8 mouse cellular contexts compared by ENCODE assay signal in the genomic region with DNA sequence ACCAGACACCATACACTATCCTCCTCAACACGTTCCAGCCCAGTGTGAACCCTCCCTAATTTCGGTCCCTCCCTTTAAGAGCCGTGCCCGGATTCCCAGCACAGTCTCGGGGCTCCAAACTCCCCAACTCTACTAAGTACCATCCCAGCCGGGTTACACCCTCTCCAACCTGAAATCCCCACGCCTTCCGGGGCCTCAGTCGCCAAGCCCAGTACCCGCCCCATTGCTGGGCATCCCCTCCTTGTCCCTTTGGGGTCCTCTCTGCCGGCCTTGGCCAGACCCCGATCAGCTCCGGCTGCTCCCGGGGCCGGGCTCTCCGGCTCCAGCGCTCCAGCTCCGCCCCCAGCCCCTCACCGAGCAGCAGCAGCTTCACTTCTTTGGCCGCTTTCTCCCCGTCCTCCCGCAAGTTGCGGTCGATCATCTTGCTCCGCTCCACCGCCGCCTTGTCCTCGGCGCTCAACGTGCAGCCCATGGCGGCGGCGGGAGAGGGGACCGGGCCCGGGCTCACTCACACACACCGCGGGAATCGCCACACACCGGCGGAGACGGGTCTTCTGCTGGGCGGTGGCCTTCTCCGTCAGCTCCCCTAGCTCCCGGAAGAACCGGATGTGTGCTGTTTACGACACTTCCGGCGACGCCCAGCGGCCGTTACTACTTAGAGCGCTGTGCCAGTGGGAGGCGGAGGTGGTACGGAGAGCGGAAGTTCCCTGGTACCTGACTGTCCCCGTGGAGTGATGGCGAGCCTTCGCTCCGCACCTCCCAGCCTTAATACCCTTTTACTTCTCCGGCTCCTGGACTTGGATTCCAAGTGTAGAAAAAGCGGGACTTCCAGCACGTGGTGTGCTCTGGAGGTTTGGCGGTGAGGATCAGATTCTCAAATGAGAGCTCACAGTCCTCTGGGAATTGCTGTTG. TPM values are rescaled to one million over a fixed set of nuclear protein-coding genes. Genes with fewer than 3 reads are reported as not detected.
DNase-seq lines count a peak whose midpoint lies in the region; ATAC-seq lines count a peak whose summit lies in the region.

A gene (minus strand): TSS at position 613 of the 912 bp plus-strand sequence.

- peak within 1 kb of the TSS; percentile 85 for H3K4me3 ChIP-seq in heart, embryonic 10.5 days
- peak within 1 kb of the TSS; percentile 79 for H3K4me3 ChIP-seq in kidney, embryonic 15.5 days (replicated peaks)

- H3K27me3 ChIP-seq in heart, embryonic 10.5 days (ENCODE audit: insufficient read depth, poor library complexity, severe bottlenecking), result no peaks in the 10 kb centered on the region
- no peaks in the 10 kb centered on the region for H3K27me3 ChIP-seq in kidney, embryonic 15.5 days

- peak; percentile 94 for ATAC-seq in erythroblast, adult 5-6 weeks (replicated peaks; ENCODE audit: low FRiP score, poor library complexity, severe bottlenecking)
- peak; percentile 97 for ATAC-seq in kidney, embryonic 15.5 days (replicated peaks; ENCODE audit: low FRiP score)
- peak; percentile 94 for ATAC-seq in monocyte, adult 5-6 weeks (replicated peaks; ENCODE audit: insufficient number of reproducible peaks, low FRiP score, low TSS enrichment, poor library complexity, severe bottlenecking)

- 0% methylated on average over 63 of the region's 63 CpGs for WGBS in heart, embryonic 10.5 days
- under 1% methylated on average over 63 of the region's 63 CpGs for WGBS in kidney, embryonic 15.5 days

- peak; percentile 92 to 93 for DNase-seq in B cell, adult 2 months
- peak; percentile 97 for DNase-seq in brain, adult 2 months (ENCODE audit: low read depth, low spot score)
- peak; percentile 98 for DNase-seq in heart, embryonic 10.5 days (ENCODE audit: low spot score)
- peak; percentile 95 for DNase-seq in liver
- peak; percentile 90 to 94 for DNase-seq in spleen, postnatal 4 days (ENCODE audit: low spot score in 2 of 2)

- H3K9ac ChIP-seq in kidney, embryonic 15.5 days, result peak within 1 kb of the TSS; percentile 83

- H3K4me1 ChIP-seq in heart, embryonic 10.5 days, result peaks cover 24% of the 10 kb centered on the region
- H3K4me1 ChIP-seq in kidney, embryonic 15.5 days, result peaks cover 27% of the 10 kb centered on the region

- H3K9me3 ChIP-seq in heart, embryonic 10.5 days, result no peaks in the 10 kb centered on the region
- H3K9me3 ChIP-seq in kidney, embryonic 15.5 days (replicated peaks), result no peaks in the 10 kb centered on the region

- peak within 1 kb of the TSS; percentile 85 for H3K4me2 ChIP-seq in kidney, embryonic 15.5 days

- peaks cover 3% of the 10 kb centered on the region; the same call in 1 of the 2 replicates for H3K36me3 ChIP-seq in heart, embryonic 10.5 days
- H3K36me3 ChIP-seq in kidney, embryonic 15.5 days, result peaks cover 15% of the 10 kb centered on the region; the same call in 1 of the 2 replicates

- peak within 1 kb of the TSS; percentile 96 for H3K27ac ChIP-seq in heart, embryonic 10.5 days
- H3K27ac ChIP-seq in kidney, embryonic 15.5 days, result peak within 1 kb of the TSS; percentile 95

RNA-seq across cellular contexts. Expression of the gene that starts here (rescaled TPM):
- 46.8 and 63.4 TPM in 2 replicates for total RNA-seq in erythroblast, adult 5-6 weeks (2015; ENCODE audit: low replicate concordance)
- 38.2 and 46.0 TPM in 2 replicates for total RNA-seq in erythroblast, adult 5-6 weeks (2017; ENCODE audit: low replicate concordance)
- 106 and 131 TPM in 2 replicates for polyA plus RNA-seq in heart, embryonic 10.5 days (2016; fragmentation: Nextera tagmentation; extraction: Ambion mirVana)
- 176 TPM in 2 replicates for polyA plus RNA-seq in kidney, embryonic 15.5 days (2015; fragmentation: Nextera tagmentation; extraction: Ambion mirVana)
- 156 to 172 TPM (median 164 TPM) in 3 replicates for total RNA-seq in monocyte, adult 5-6 weeks (2017)

Comparison
In these comparisons a context has a peak if more than half of its experiments do, and no peak if none do; other contexts are left out.
1. Peak in every context shown above with its lines: DNase-seq, ATAC-seq, H3K4me3 ChIP-seq and H3K27ac ChIP-seq.